Mouse (Mus musculus): ENCODE results near the gene Aif1. TPM values are rescaled to one million over a fixed set of nuclear protein-coding genes. Genes with fewer than 3 reads are reported as not detected.
A peak's percentile ranks its signal among the peaks of the same experiment; 100 is the strongest.

Aif1 gene
- polyA plus RNA-seq, 1 experiment = 2.6 TPM

DNA sequence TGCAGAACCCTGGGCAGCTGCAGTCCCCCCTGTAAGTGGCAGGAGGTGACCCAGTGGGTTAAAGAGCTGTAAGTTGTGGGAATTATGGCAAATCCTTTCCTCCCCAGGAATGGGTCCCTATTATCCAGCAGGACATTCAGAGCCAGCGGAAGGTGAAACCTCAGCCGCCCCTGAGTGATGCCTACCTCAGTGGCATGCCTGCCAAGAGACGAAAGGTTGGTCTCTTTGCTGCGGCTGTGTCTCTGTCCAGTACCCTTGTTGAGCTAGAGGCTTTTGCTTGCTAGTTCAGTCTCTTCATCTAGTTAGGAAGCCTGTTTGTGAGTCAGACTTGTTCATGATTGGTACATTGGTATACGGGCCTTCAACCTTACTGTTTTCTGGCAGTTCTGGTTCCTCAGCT is 29.7 kb downstream of the Aif1 start:
- no peak for DNase-seq
- H3K36me3 ChIP-seq (ENCODE audit: control insufficient read depth, insufficient read depth, low read length) = peaks cover 26% of the 10 kb centered on the region
- H3K27me3 ChIP-seq (replicated peaks; ENCODE audit: control insufficient read depth, insufficient read depth, low read length) = no peaks in the 10 kb centered on the region
- TF ChIP-seq POLR2A (IDR thresholded peaks at IDR 0.05; ENCODE audit: low read depth, low read length) (no peak), CTCF (conservative IDR thresholded peaks at IDR 0.05; ENCODE audit: insufficient read depth, insufficient read length, low read depth, low read length) (no peak)
- WGBS = 74% methylated on average over 5 of the region's 5 CpGs
- H3K27ac ChIP-seq (ENCODE audit: insufficient read depth, low read depth, low read length) = no peak overlapping the region
- H3K4me1 ChIP-seq (ENCODE audit: control insufficient read depth, insufficient read depth, low read length) = no peaks in the 10 kb centered on the region
- H3K4me3 ChIP-seq (ENCODE audit: insufficient read depth, low read depth, low read length) = no peak overlapping the region

DNA sequence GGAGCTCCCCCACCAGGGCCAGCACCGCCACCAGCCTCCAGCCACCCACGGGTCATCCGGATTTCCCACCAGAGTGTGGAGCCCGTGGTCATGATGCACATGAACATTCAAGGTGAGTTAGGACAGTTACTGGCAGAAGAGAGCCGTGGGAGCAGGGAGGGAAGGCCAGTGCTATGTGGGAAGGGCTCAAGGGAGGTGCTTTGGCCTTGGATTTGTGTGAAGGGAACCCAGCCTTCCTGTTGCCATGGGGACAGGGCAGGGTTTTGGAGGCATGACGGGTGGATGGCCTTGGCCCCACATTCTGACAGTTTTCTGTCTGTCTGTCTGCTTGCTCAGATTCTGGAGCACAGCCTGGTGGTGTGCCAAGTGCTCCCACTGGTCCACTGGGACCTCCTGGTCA is 33.9 kb downstream of the Aif1 start:
- no peak overlapping the region for H3K4me3 ChIP-seq (ENCODE audit: insufficient read depth, low read depth, low read length)
- no peaks in the 10 kb centered on the region for H3K4me1 ChIP-seq (ENCODE audit: control insufficient read depth, insufficient read depth, low read length)
- 91% methylated on average over 6 of the region's 6 CpGs for WGBS
- DNase-seq = no peak
- H3K27ac ChIP-seq (ENCODE audit: insufficient read depth, low read depth, low read length) = no peak overlapping the region
- H3K36me3 ChIP-seq (ENCODE audit: control insufficient read depth, insufficient read depth, low read length) = peaks cover 19% of the 10 kb centered on the region
- no peak for TF ChIP-seq POLR2A (IDR thresholded peaks at IDR 0.05; ENCODE audit: low read depth, low read length)
- no peak for TF ChIP-seq CTCF (conservative IDR thresholded peaks at IDR 0.05; ENCODE audit: insufficient read depth, insufficient read length, low read depth, low read length)
- H3K27me3 ChIP-seq (replicated peaks; ENCODE audit: control insufficient read depth, insufficient read depth, low read length) = no peaks in the 10 kb centered on the region

DNA sequence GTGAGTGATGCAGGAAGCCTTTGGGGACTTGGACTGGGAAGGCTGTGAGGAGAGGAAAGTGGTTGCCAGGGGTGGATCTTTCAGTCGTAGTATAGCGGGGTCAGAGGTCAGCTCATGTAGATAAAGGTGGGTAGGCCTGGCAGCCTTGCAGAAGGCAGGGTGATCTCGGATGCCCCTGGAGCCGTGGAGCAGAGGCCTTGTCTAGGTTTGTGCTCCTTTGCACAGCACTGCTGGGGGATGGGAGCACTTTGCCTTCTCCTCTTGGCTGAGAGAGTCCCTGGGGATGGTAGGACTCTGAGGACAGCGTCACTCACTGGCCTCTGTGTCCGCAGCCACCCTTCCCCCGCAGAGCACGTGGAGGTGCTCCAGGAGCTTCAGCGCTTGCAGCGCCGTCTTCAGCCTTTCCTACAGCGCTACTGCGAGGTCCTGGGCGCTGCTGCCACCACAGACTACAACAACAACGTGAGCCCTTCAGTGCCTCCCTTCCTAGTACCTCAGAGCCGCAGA is 35.3 kb downstream of the Aif1 start:
- Histone ChIP-seq H3K27me3 (replicated peaks; ENCODE audit: control insufficient read depth, insufficient read depth, low read length) (no peaks in the 10 kb centered on the region), H3K4me3 (ENCODE audit: insufficient read depth, low read depth, low read length) (no peak overlapping the region), H3K27ac (ENCODE audit: insufficient read depth, low read depth, low read length) (no peak overlapping the region), H3K4me1 (ENCODE audit: control insufficient read depth, insufficient read depth, low read length) (peaks cover 5% of the 10 kb centered on the region; the same call in 1 of the 2 replicates), H3K36me3 (ENCODE audit: control insufficient read depth, insufficient read depth, low read length) (peaks cover 17% of the 10 kb centered on the region)
- TF ChIP-seq POLR2A (IDR thresholded peaks at IDR 0.05; ENCODE audit: low read depth, low read length) = no peak
- DNase-seq = no peak
- 72% methylated on average over 16 of the region's 16 CpGs for WGBS

DNA sequence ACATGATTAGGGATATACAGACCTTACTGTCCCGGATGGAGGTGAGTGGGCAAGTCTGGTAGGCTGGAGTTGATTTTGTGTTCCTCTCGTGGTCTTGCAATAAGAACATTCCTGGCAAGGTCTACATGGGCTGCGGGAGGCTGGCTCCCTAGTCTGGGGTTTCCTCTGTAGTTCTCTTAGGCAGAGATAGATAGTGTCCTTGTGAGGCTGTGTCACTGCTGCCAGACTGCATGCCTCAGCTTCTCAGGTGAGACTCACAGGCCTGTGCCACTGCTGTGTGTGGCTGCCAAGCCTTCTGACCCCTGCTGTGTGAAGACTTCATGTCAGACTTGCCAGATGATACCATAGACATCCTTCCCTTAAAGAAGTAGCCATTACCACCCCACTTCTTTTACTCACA is 36.6 kb downstream of the Aif1 start:
- Histone ChIP-seq H3K4me3 (ENCODE audit: insufficient read depth, low read depth, low read length) (no peak overlapping the region), H3K4me1 (ENCODE audit: control insufficient read depth, insufficient read depth, low read length) (peaks cover 5% of the 10 kb centered on the region; the same call in 1 of the 2 replicates), H3K27me3 (replicated peaks; ENCODE audit: control insufficient read depth, insufficient read depth, low read length) (no peaks in the 10 kb centered on the region), H3K36me3 (ENCODE audit: control insufficient read depth, insufficient read depth, low read length) (peaks cover 15% of the 10 kb centered on the region), H3K27ac (ENCODE audit: insufficient read depth, low read depth, low read length) (no peak overlapping the region)
- no peak for DNase-seq
- TF ChIP-seq CTCF (conservative IDR thresholded peaks at IDR 0.05; ENCODE audit: insufficient read depth, insufficient read length, low read depth, low read length) (no peak), POLR2A (IDR thresholded peaks at IDR 0.05; ENCODE audit: low read depth, low read length) (no peak)
- WGBS = 92% methylated on average over 3 of the region's 3 CpGs

DNA sequence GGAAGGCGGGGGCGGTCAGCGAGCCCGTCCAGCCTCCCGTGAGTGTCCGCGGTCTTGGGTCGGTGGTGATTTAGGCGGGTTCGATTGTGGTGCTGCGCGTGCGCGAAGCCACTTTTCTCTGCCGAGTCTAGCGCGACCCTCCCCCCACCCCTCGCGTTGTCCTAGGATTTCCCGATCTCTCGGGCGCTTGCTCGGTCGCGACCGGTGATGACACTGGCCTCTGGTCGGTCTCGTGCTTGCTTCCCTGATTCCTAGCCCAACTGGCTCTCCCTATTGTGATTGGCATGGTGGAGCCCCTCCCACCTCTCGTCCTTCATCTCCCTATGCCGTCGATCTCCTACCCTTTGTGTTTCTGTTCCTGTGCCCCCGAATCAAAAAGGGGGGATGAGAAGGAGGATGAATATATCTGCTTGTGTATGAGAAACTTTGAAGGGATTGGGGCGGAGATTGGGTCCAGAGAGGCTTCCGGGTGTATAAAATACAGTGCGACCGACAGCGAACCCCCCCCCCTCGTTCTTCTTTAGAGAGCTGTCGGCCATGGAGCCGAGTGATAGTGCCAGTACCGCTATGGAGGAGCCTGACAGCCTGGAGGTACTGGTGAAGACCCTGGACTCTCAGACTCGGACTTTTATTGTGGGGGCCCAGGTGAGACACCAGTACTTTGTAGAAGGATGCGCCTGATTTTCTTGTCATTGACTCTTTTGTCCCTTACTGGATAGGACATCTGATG is 40.1 kb downstream of the Aif1 start:
- WGBS = under 1% methylated on average over 43 of the region's 43 CpGs
- Histone ChIP-seq H3K4me1 (ENCODE audit: control insufficient read depth, insufficient read depth, low read length) (peaks cover 5% of the 10 kb centered on the region; the same call in 1 of the 2 replicates), H3K27me3 (replicated peaks; ENCODE audit: control insufficient read depth, insufficient read depth, low read length) (no peaks in the 10 kb centered on the region), H3K36me3 (ENCODE audit: control insufficient read depth, insufficient read depth, low read length) (no peaks in the 10 kb centered on the region; the same call in 1 of the 2 replicates), H3K27ac (ENCODE audit: insufficient read depth, low read depth, low read length) (peak overlapping the region; percentile 100), H3K4me3 (ENCODE audit: insufficient read depth, low read depth, low read length) (peak overlapping the region; percentile 95)
- TF ChIP-seq POLR2A (IDR thresholded peaks at IDR 0.05; ENCODE audit: low read depth, low read length) (no peak), CTCF (conservative IDR thresholded peaks at IDR 0.05; ENCODE audit: insufficient read depth, insufficient read length, low read depth, low read length) (no peak)
- no peak for DNase-seq

DNA sequence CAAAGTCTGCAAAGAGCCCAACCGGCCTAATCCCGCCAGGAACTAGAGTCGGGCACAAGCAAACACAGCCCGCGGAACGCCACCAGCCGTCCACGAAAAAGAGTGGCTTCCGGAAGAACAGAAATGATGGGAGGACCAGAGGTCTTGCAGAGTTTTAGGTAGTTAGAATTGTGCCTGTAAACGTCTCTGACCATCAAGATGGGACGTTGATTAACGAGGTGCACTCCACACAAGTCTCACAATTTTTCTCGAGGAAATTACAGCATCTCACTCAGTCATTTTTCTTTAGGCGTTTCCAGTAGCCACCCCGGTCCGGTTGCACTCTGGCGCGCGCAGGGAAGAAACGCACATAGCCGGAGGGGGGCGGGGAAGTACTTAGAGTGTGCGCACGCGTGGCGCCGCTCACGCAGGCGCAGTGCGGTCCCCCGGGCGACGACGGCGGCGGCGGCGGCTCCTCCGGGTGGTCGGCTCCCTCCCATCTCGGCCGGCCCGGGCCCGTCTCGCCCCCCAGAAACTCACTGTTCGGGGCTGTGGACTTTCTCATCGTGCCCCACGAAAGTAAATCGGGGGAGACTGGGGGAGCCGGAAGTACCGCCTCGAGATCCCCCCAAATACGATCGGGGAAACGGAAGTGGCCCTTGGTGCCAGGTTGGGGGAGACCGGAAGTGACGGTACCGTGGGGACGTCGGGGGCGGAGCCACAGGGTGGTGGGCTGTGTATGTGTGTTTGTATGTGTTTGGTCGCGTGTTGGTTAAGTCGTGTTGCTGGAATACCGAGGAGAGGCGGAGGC is 40.9 kb downstream of the Aif1 start, which contains the start of gene Bag6:
Gene Bag6, plus strand, starts transcription at position 378 of the 790 bp plus-strand sequence.
- H3K36me3 ChIP-seq (ENCODE audit: control insufficient read depth, insufficient read depth, low read length) = no peaks in the 10 kb centered on the region; the same call in 1 of the 2 replicates
- TF ChIP-seq CTCF (conservative IDR thresholded peaks at IDR 0.05; ENCODE audit: insufficient read depth, insufficient read length, low read depth, low read length) = no peak
- peak; percentile 16 for TF ChIP-seq POLR2A (IDR thresholded peaks at IDR 0.05; ENCODE audit: low read depth, low read length)
- peaks cover 5% of the 10 kb centered on the region; the same call in 1 of the 2 replicates for H3K4me1 ChIP-seq (ENCODE audit: control insufficient read depth, insufficient read depth, low read length)
- WGBS = under 1% methylated on average over 66 of the region's 66 CpGs
- H3K27ac ChIP-seq (ENCODE audit: insufficient read depth, low read depth, low read length) = peak within 1 kb of the TSS; percentile 100
- H3K4me3 ChIP-seq (ENCODE audit: insufficient read depth, low read depth, low read length) = peak within 1 kb of the TSS; percentile 95
- H3K27me3 ChIP-seq (replicated peaks; ENCODE audit: control insufficient read depth, insufficient read depth, low read length) = no peaks in the 10 kb centered on the region
- DNase-seq = peak; percentile 96

DNA sequence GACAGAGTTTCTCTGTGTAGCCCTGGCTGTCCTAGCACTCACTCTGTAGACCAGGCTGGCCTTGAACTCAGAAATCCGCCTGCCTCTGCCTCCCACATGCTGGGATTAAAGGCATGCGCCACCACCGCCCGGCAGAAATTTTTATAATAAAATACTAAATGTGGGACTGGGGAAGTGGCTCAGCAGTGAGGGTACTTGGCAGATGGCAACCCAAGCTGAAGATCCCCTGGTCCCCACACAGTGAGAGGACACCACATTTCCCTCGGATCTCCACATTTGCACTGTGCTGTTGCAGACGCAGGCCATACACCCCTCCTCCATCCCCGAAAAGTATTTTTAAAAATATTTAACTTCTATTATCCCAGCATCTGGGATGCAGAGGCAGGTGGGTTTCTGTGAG is 42.4 kb downstream of the Aif1 start:
- Histone ChIP-seq H3K36me3 (ENCODE audit: control insufficient read depth, insufficient read depth, low read length) (no peaks in the 10 kb centered on the region), H3K4me1 (ENCODE audit: control insufficient read depth, insufficient read depth, low read length) (peaks cover 5% of the 10 kb centered on the region; the same call in 1 of the 2 replicates), H3K27ac (ENCODE audit: insufficient read depth, low read depth, low read length) (no peak overlapping the region), H3K27me3 (replicated peaks; ENCODE audit: control insufficient read depth, insufficient read depth, low read length) (no peaks in the 10 kb centered on the region), H3K4me3 (ENCODE audit: insufficient read depth, low read depth, low read length) (no peak overlapping the region)
- DNase-seq = no peak
- WGBS = 93% methylated on average over 7 of the region's 7 CpGs
- TF ChIP-seq CTCF (conservative IDR thresholded peaks at IDR 0.05; ENCODE audit: insufficient read depth, insufficient read length, low read depth, low read length) (no peak), POLR2A (IDR thresholded peaks at IDR 0.05; ENCODE audit: low read depth, low read length) (no peak)
